Mouse (Mus musculus) adipocyte (in vitro differentiated cells): ENCODE data around the gene Plekha7.

Source experiments
- DNase-seq: peaks from one replicate; pipeline ENCODE4 v3.0.0-alpha.2; 2016; ENCODE audit warnings: low spot score

Plekha7 gene

GRCm38 (mm10) chr7:116186156-116186555, 122.0 kb downstream of the Plekha7 start:
- no peak for DNase-seq

- DNase-seq, result no peak
These were observed 123.7 kb downstream of the Plekha7 start for GRCm38 (mm10) chr7:116184358-116185057.

GRCm38 (mm10) chr7:116182451-116182850, 125.7 kb downstream of the Plekha7 start:
- DNase-seq, result no peak

- DNase-seq, result no peak
These were observed 126.7 kb downstream of the Plekha7 start for GRCm38 (mm10) chr7:116181444-116181946.

- DNase-seq, result no peak
These were observed 129.3 kb downstream of the Plekha7 start for GRCm38 (mm10) chr7:116178916-116179315.

- no peak for DNase-seq
These were observed 135.4 kb downstream of the Plekha7 start for GRCm38 (mm10) chr7:116172774-116173173.

- DNase-seq, result no peak
These were observed 138.8 kb downstream of the Plekha7 start for GRCm38 (mm10) chr7:116169426-116169825.

GRCm38 (mm10) chr7:116168224-116168623, 140.0 kb downstream of the Plekha7 start:
- no peak for DNase-seq

GRCm38 (mm10) chr7:116164232-116164631, 143.9 kb downstream of the Plekha7 start:
- DNase-seq, result no peak

- DNase-seq, result peak; percentile 17
These were observed 146.6 kb downstream of the Plekha7 start for GRCm38 (mm10) chr7:116161544-116161943.

- no peak for DNase-seq
These were observed 151.4 kb downstream of the Plekha7 start for GRCm38 (mm10) chr7:116156894-116157143.

- no peak for DNase-seq
These were observed 151.9 kb downstream of the Plekha7 start for GRCm38 (mm10) chr7:116156072-116156893.

GRCm38 (mm10) chr7:116153781-116154368, 154.3 kb downstream of the Plekha7 start:
- DNase-seq, result no peak

- DNase-seq, result no peak
These were observed 158.6 kb downstream of the Plekha7 start for GRCm38 (mm10) chr7:116149568-116149967.

GRCm38 (mm10) chr7:116147114-116147513, 161.1 kb downstream of the Plekha7 start:
- DNase-seq, result no peak

- DNase-seq, result no peak
These were observed 163.1 kb downstream of the Plekha7 start for GRCm38 (mm10) chr7:116145030-116145429.

- no peak for DNase-seq
These were observed 170.5 kb downstream of the Plekha7 start for GRCm38 (mm10) chr7:116137671-116138070.

- DNase-seq, result no peak
These were observed 171.0 kb downstream of the Plekha7 start for GRCm38 (mm10) chr7:116137149-116137548.

- DNase-seq, result no peak
These were observed 173.5 kb downstream of the Plekha7 start for GRCm38 (mm10) chr7:116134413-116135292.

GRCm38 (mm10) chr7:116132078-116132477, 176.1 kb downstream of the Plekha7 start:
- peak; percentile 77 for DNase-seq

GRCm38 (mm10) chr7:116131390-116131789, 176.8 kb downstream of the Plekha7 start:
- DNase-seq, result peak; percentile 24

- no peak for DNase-seq
These were observed 178.8 kb downstream of the Plekha7 start for GRCm38 (mm10) chr7:116129374-116129773.
